Mouse (Mus musculus) G1E (cell line): ENCODE data around the gene Obsl1.

ENCODE experiments used
- CTCF ChIP-seq: IDR thresholded peaks from 2 replicates; pipeline ENCODE4 v1.5.1; 2012; ENCODE audit warnings: low read depth, low read length, inconsistent platforms, mixed read lengths
- GATA1 ChIP-seq: IDR thresholded peaks from 2 replicates; pipeline ENCODE4 v1.6.1; 2012; ENCODE audit warnings: borderline replicate concordance, low read length, inconsistent platforms, mixed read lengths

GRCm38 (mm10) chr1:75521321-75522031, 15.2 kb upstream of the Obsl1 start, which contains the start of gene Stk11ip:
- TF ChIP-seq CTCF (no peak), GATA1 (no peak)
